ENCODE assay signal across 8 mouse cellular contexts in the genomic region with DNA sequence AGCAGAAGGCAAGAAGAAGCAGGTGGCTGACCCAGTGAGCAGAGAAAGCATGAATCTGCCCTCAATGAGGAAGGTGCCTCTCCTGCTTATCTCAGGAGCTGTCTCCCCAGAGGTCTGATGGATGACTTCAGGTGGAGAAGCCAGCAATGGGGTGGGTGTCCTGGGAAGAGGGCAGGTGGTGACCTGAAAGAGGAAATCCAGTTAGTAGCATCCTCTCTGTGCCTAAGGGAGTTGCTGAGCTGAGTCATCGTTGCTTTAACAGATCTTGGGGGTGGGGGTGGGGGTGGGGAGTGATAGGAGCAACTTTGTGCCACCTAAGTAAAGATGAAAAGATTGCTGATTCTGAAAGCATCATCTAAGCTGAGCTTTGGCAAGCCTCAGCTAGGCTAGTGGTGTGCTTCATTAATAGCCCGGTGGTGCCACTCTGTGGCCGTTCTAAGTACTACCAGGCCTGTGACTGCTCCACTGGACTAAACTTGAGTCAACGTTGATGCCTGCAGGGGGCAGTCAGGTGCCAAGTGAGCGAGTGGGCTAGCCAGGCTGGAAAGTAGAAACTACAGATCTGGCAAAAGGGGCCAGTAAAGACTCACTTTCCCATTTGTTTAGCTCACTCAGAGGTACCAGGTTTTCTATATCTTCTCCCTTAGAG. TPM values are rescaled to one million over a fixed set of nuclear protein-coding genes. Genes with fewer than 3 reads are reported as not detected.
DNase-seq lines count a peak whose midpoint lies in the region; ATAC-seq lines count a peak whose summit lies in the region.

No protein-coding gene starts in this region.

- under 1% methylated on average over 5 of the region's 5 CpGs for WGBS in hindbrain, embryonic 14.5 days

- no peak overlapping the region for H3K9ac ChIP-seq in hindbrain, embryonic 14.5 days

- ATAC-seq in hindbrain, embryonic 14.5 days (ENCODE audit: low FRiP score), result peak; percentile 87; the same call in 1 of the 2 replicates

- H3K36me3 ChIP-seq in hindbrain, embryonic 14.5 days (replicated peaks; ENCODE audit: control insufficient read depth, insufficient read depth), result peaks cover 26% of the 10 kb centered on the region

- H3K9me3 ChIP-seq in hindbrain, embryonic 14.5 days (ENCODE audit: control insufficient read depth, low read length), result no peaks in the 10 kb centered on the region

- no peak overlapping the region for H3K4me2 ChIP-seq in hindbrain, embryonic 14.5 days (replicated peaks)

- H3K27ac ChIP-seq in hindbrain, embryonic 14.5 days, result no peak overlapping the region

- peak; percentile 91 for DNase-seq in T-cell, adult 2 months (ENCODE audit: low spot score)
- DNase-seq in cerebellum, postnatal 36 days, result peak; percentile 98 to 100
- peak; percentile 96 to 99 for DNase-seq in frontal cortex, postnatal 36 days (ENCODE audit: low spot score in 2 of 2)
- peak; percentile 99 for DNase-seq in hindbrain, embryonic 14.5 days (ENCODE audit: low spot score)
- DNase-seq in layer of hippocampus, postnatal 25 days (ENCODE audit: extremely low spot score in 1 of 2, low spot score in 1 of 2), result peak; percentile 90 to 100
- peak; percentile 98 for DNase-seq in lung, postnatal 14 days
- peak; percentile 94 for DNase-seq in retina, postnatal 1 day
- DNase-seq in thymus, postnatal 4 days, result peak; percentile 98

- H3K4me1 ChIP-seq in hindbrain, embryonic 14.5 days (replicated peaks; ENCODE audit: control insufficient read depth, insufficient read depth, low read length), result peaks cover 13% of the 10 kb centered on the region

- H3K27me3 ChIP-seq in hindbrain, embryonic 14.5 days (ENCODE audit: control insufficient read depth, insufficient read depth, low read length), result no peaks in the 10 kb centered on the region

- no peak overlapping the region for H3K4me3 ChIP-seq in hindbrain, embryonic 14.5 days (replicated peaks; ENCODE audit: low read length)

RNA-seq across cellular contexts. Expression of a gene that starts 6.2 kb away (rescaled TPM):
- polyA plus RNA-seq in hindbrain, embryonic 14.5 days (2014; fragmentation: Nextera tagmentation; extraction: Ambion mirVana), result 53.8 and 60.9 TPM in 2 replicates
- 10 to 100 TPM; 46.7 to 51.6 TPM for total RNA-seq in layer of hippocampus, postnatal 25 days (2021)
